Comparison of ENCODE assay signal across 7 mouse cellular contexts in genomic region chr19:27147404-27147803, GRCm38 (mm10).
A peak's percentile ranks its signal among the peaks of the same experiment; 100 is the strongest.
DNase-seq lines count a peak whose midpoint lies in the region.

No protein-coding gene starts in this region.

- peak; percentile 14 for DNase-seq in ovary, adult 18-20 months (ENCODE audit: low spot score)
- no peak for DNase-seq in ovary, postnatal 14 days (ENCODE audit: low spot score)
- peak; percentile 21 for DNase-seq in gastrocnemius, postnatal 14 days
- DNase-seq in kidney, adult 9 months = peak; percentile 4
- DNase-seq in skeletal muscle tissue, adult 2 months (ENCODE audit: low read depth, low spot score) = peak; percentile 88
- DNase-seq in T-cell, adult 2 months (ENCODE audit: low spot score) = no peak
- no peak for DNase-seq in cerebellum, adult 18-20 months

- intact Hi-C loops in gastrocnemius, postnatal 14 days (cut with DNase I; ENCODE audit: low total_unique reads) = no loop called here

Comparison
In these comparisons a context has a peak if more than half of its experiments do, and no peak if none do; other contexts are left out.
1. DNase-seq: peak in ovary, adult 18-20 months (single experiment), gastrocnemius, postnatal 14 days (single experiment), kidney, adult 9 months (single experiment) and skeletal muscle tissue, adult 2 months (single experiment); none in ovary, postnatal 14 days (single experiment), T-cell, adult 2 months (single experiment) and cerebellum, adult 18-20 months (0 of 2).